Mouse (Mus musculus) stomach, embryonic 16.5 days (tissue): ENCODE measurements at regions not wholly inside any gene's neighbourhood (a gene's known extent, or its start where the extent isn't known, plus 50 kb on each side); places are given as distances from the start of the nearest gene placed in this dataset.
"Not testable (repeated sequence)": the region's sequence is repeated elsewhere in the genome, so short reads cannot be mapped to it uniquely, and the experiment has no call there.

Source experiments
- ATAC-seq: fragments of 200-750 bp; cut with Nextera tagmentation; 2 replicates; pipeline ENCODE4 v1.8.0; 2017; ENCODE audit warnings: moderate number of reproducible peaks, moderate TSS enrichment; ENCODE audit not compliant: insufficient read depth, low FRiP score
- H3K27ac ChIP-seq: fragments of 300-500 bp; sonication (generic); 2 replicates; pipeline ENCODE4 v1.5.1; 2014; ENCODE audit warnings: low read length
- H3K27me3 ChIP-seq: fragments of 300-500 bp; sonication (generic); 2 replicates; pipeline ENCODE4 v1.6.1; 2014; ENCODE audit warnings: low read length, control low read depth, mixed read lengths; ENCODE audit not compliant: control insufficient read depth, insufficient read depth
- H3K36me3 ChIP-seq: fragments of 300-500 bp; sonication (generic); 2 replicates; pipeline ENCODE4 v1.6.1; 2014; ENCODE audit warnings: low read length; ENCODE audit not compliant: control insufficient read depth, insufficient read depth
- H3K4me1 ChIP-seq: fragments of 300-500 bp; sonication (generic); 2 replicates; pipeline ENCODE4 v1.6.1; 2014; ENCODE audit warnings: low read length, control low read depth, mixed read lengths; ENCODE audit not compliant: control insufficient read depth, insufficient read depth
- H3K4me2 ChIP-seq: fragments of 300-500 bp; sonication (generic); 2 replicates; pipeline ENCODE4 v1.6.1; 2014; ENCODE audit warnings: low read depth, low read length, mixed read lengths
- H3K4me3 ChIP-seq: fragments of 300-500 bp; sonication (generic); replicated peaks from 2 replicates; pipeline ENCODE4 v1.5.1; 2014; ENCODE audit warnings: mild to moderate bottlenecking, low read length
- H3K9ac ChIP-seq: fragments of 300-500 bp; sonication (generic); 2 replicates; pipeline ENCODE4 v1.6.1; 2014; ENCODE audit warnings: low read length
- H3K9me3 ChIP-seq: fragments of 300-500 bp; sonication (generic); replicated peaks from 2 replicates; pipeline ENCODE4 v1.6.1; 2016; ENCODE audit warnings: low read length, control low read depth; ENCODE audit not compliant: control insufficient read depth
- WGBS: fragments of 180-500 bp; shearing (Covaris S2); extraction: QIAGEN DNeasy Blood & Tissue Kit; methylation state at CpG from one replicate; pipeline ENCODE4 v1.1.7; 2014; 5-methylcytosine and 5-hydroxymethylcytosine counted together

GRCm38 (mm10) chr4:110073836-110074235 lies 96.0 kb downstream of the Dmrta2 start:
- 72% methylated on average over 3 of the region's 3 CpGs for WGBS
- no peak overlapping the region for H3K4me2 ChIP-seq
- ATAC-seq = no peak

GRCm38 (mm10) chr4:110083371-110083770 lies 105.5 kb downstream of the Dmrta2 start:
- Histone ChIP-seq H3K27ac (no peak overlapping the region), H3K4me1 (no peaks in the 10 kb centered on the region), H3K9me3 (no peaks in the 10 kb centered on the region), H3K27me3 (no peaks in the 10 kb centered on the region), H3K4me3 (no peak overlapping the region), H3K4me2 (no peak overlapping the region), H3K9ac (no peak overlapping the region), H3K36me3 (no peaks in the 10 kb centered on the region)
- ATAC-seq = no peak

More at GRCm38 (mm10) chr4:110073836-110074235, 96.0 kb downstream of the Dmrta2 start:
- Histone ChIP-seq H3K9ac (no peak overlapping the region), H3K27ac (no peak overlapping the region), H3K9me3 (no peaks in the 10 kb centered on the region), H3K27me3 (no peaks in the 10 kb centered on the region), H3K4me1 (no peaks in the 10 kb centered on the region), H3K36me3 (no peaks in the 10 kb centered on the region), H3K4me3 (no peak overlapping the region)

GRCm38 (mm10) chr4:110087570-110088247 lies 109.9 kb downstream of the Dmrta2 start:
- H3K27ac ChIP-seq = no peak overlapping the region
- no peaks in the 10 kb centered on the region for H3K36me3 ChIP-seq
- no peak overlapping the region for H3K9ac ChIP-seq
- no peak overlapping the region for H3K4me3 ChIP-seq
- H3K4me1 ChIP-seq = no peaks in the 10 kb centered on the region
- 37% methylated on average over 9 of the region's 9 CpGs for WGBS
- H3K27me3 ChIP-seq = no peaks in the 10 kb centered on the region
- ATAC-seq = peak; percentile 47; the same call in 1 of the 2 replicates
- H3K9me3 ChIP-seq = no peaks in the 10 kb centered on the region
- H3K4me2 ChIP-seq = no peak overlapping the region

GRCm38 (mm10) chr4:110093040-110093820 lies 115.4 kb downstream of the Dmrta2 start:
- Histone ChIP-seq H3K27me3 (no peaks in the 10 kb centered on the region), H3K36me3 (no peaks in the 10 kb centered on the region), H3K4me3 (no peak overlapping the region), H3K9me3 (no peaks in the 10 kb centered on the region), H3K4me2 (no peak overlapping the region), H3K9ac (no peak overlapping the region), H3K4me1 (no peaks in the 10 kb centered on the region), H3K27ac (no peak overlapping the region)
- ATAC-seq = no peak
- 92% methylated on average over 6 of the region's 6 CpGs for WGBS

- no peaks in the 10 kb centered on the region for H3K9me3 ChIP-seq
- no peaks in the 10 kb centered on the region for H3K4me1 ChIP-seq
- no peaks in the 10 kb centered on the region for H3K36me3 ChIP-seq
- WGBS = 73% methylated on average over 1 of the region's 1 CpGs
- no peak overlapping the region for H3K27ac ChIP-seq
- no peak overlapping the region for H3K9ac ChIP-seq
- H3K27me3 ChIP-seq = no peaks in the 10 kb centered on the region
- no peak for ATAC-seq
- no peak overlapping the region for H3K4me3 ChIP-seq
- no peak overlapping the region for H3K4me2 ChIP-seq
These were observed 116.7 kb downstream of the Dmrta2 start for GRCm38 (mm10) chr4:110094541-110094940.

GRCm38 (mm10) chr4:110095760-110096593 lies 118.1 kb downstream of the Dmrta2 start:
- no peak for ATAC-seq
- Histone ChIP-seq H3K4me3 (no peak overlapping the region), H3K9me3 (no peaks in the 10 kb centered on the region), H3K4me2 (no peak overlapping the region), H3K36me3 (no peaks in the 10 kb centered on the region), H3K27ac (no peak overlapping the region), H3K4me1 (no peaks in the 10 kb centered on the region), H3K9ac (no peak overlapping the region), H3K27me3 (no peaks in the 10 kb centered on the region)
- 74% methylated on average over 11 of the region's 11 CpGs for WGBS

- H3K4me3 ChIP-seq, H3K4me1 ChIP-seq, H3K9ac ChIP-seq, H3K27ac ChIP-seq, H3K9me3 ChIP-seq, H3K36me3 ChIP-seq, H3K27me3 ChIP-seq, H3K4me2 ChIP-seq, ATAC-seq: not testable (repeated sequence)
- WGBS = 87% methylated on average over 6 of the region's 7 CpGs
These were observed 126.3 kb downstream of the Dmrta2 start for GRCm38 (mm10) chr4:110104119-110104518.

GRCm38 (mm10) chr4:110106620-110107243 lies 128.9 kb downstream of the Dmrta2 start:
- Histone ChIP-seq H3K9me3 (no peaks in the 10 kb centered on the region), H3K27ac (no peak overlapping the region), H3K36me3 (no peaks in the 10 kb centered on the region), H3K4me2 (no peak overlapping the region), H3K27me3 (no peaks in the 10 kb centered on the region), H3K4me1 (no peaks in the 10 kb centered on the region), H3K4me3 (no peak overlapping the region), H3K9ac (no peak overlapping the region)
- ATAC-seq = no peak
- 66% methylated on average over 7 of the region's 7 CpGs for WGBS
